Mouse (Mus musculus) cerebellum, adult 2 months (tissue): ENCODE measurements around the gene Kbtbd3. TPM values are rescaled to one million over a fixed set of nuclear protein-coding genes. Genes with fewer than 3 reads are reported as not detected.

Experiments
- DNase-seq, 2 experiments: peaks; one replicate each; pipeline ENCODE4 v3.0.0; 2021
- H3K27ac ChIP-seq: fragments of 200-500 bp; 2 replicates; pipeline ENCODE4 v1.5.1; 2012; ENCODE audit warnings: low read length, control low read depth, inconsistent platforms; ENCODE audit not compliant: insufficient read depth
- H3K27me3 ChIP-seq: fragments of 200-500 bp; 2 replicates; pipeline ENCODE4 v1.6.1; 2012; ENCODE audit warnings: inconsistent platforms, mild to moderate bottlenecking, low read length, moderate library complexity; ENCODE audit not compliant: control insufficient read depth, insufficient read depth
- H3K4me1 ChIP-seq: fragments of 200-500 bp; 2 replicates; pipeline ENCODE4 v1.6.1; 2011; ENCODE audit warnings: low read length; ENCODE audit not compliant: control insufficient read depth, insufficient read depth
- H3K4me3 ChIP-seq: fragments of 200-500 bp; replicated peaks from 2 replicates; pipeline ENCODE3; 2011; ENCODE audit warnings: mild to moderate bottlenecking, low read depth, low read length, control low read depth; ENCODE audit not compliant: insufficient read depth
- CTCF ChIP-seq: fragments of 200-500 bp; IDR thresholded peaks from 2 replicates; pipeline ENCODE4 v1.5.1; 2011; ENCODE audit warnings: low read depth, mild to moderate bottlenecking, control low read depth, low read length, moderate library complexity, borderline replicate concordance; ENCODE audit not compliant: insufficient read depth
- POLR2A ChIP-seq: fragments of 200-500 bp; IDR thresholded peaks from 2 replicates; pipeline ENCODE4 v1.6.1; 2011; ENCODE audit warnings: low read length, control low read depth, borderline replicate concordance; ENCODE audit not compliant: insufficient read depth
- WGBS: fragments of 180-500 bp; shearing (Covaris S2); methylation state at CpG from one replicate; pipeline ENCODE4 v1.1.7; 2018; 5-methylcytosine and 5-hydroxymethylcytosine counted together
- polyA plus RNA-seq: library from polyadenylated mRNA; depleted of rRNA; stranded (reverse); fragments of >200 nt; gene quantifications from 2 replicates; pipeline ENCODE4 v1.2.3, GENCODE M21; 2012; rRNA removed

The Kbtbd3 gene
- polyA plus RNA-seq, 1 experiment = 7.0 TPM

DNA sequence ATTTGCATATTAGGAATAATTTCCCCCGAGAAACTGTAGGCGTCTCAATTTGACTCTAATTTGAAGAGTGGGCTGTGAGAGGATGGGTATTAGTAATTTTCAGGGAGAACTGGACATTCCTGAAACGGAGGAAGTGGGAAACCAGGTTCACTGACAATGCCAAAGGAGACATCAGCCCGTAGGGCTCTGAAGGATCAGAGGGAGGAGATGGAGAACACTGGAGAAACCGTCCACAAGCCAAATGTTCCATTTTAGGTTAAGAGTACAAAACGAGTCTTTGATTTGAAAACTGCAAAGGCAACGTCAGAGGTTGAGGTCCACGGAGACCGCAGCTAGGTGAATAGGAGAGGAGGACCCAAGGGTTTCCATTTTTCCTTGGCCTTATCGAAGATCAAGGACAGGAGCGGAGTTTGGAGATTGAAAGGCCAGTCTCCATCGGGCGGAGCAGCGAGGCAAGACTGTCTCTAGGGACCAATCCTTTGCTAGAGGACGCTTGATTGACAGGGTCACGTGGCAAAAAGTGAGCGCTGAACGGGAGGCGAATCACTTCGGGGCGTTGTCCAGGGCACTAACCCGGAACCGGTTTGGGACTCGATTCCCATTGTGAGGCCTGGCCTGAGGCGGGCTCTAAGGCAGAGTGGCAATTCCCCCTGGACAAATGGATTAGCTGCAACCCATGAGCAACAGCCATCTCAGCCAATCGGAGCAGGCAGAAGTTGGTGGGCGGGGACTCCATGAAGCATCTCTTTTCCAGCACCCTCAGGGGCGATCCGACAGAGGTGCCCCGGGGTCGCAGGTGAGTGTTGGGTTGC lies 66.4 kb downstream of the Kbtbd3 start, which contains the start of gene Msantd4:
Msantd4 (plus strand) TSS at position 735 of the 812 bp plus-strand sequence.
- under 1% methylated on average over 31 of the region's 31 CpGs for WGBS
- no peaks in the 10 kb centered on the region for H3K27me3 ChIP-seq
- no peaks in the 10 kb centered on the region for H3K4me1 ChIP-seq
- peak; percentile 96 to 99 for DNase-seq
- TF ChIP-seq CTCF = no peak
- peak; percentile 89; the same call in 1 of the 2 replicates for TF ChIP-seq POLR2A
- H3K4me3 ChIP-seq = peak within 1 kb of the TSS; percentile 89
- H3K27ac ChIP-seq = peak within 1 kb of the TSS; percentile 64; the same call in 1 of the 2 replicates

DNA sequence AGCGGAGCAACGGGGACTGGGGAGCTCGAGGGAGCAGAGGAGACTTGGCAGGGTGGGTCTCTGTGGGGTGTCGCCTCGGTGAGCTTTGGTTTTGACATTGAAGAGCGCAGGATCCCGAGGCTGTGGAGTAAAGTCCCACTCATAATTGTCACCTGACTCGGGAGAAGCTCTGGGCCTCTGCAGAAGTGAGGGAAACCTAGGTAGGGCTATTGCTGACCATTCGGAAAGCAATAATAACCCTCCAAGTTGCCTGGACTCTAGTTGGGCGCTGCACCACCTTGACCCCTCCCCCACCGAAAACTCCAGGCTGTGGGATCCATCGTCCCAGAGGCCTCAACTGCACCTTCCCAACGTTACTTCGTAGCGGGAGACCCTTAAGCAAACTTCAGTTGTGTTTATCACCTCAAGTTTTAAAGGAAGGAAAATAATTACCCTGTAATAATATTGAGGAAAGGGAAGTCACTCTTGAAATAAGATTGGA lies 67.0 kb downstream of the Kbtbd3 start:
- WGBS = 1% methylated on average over 15 of the region's 15 CpGs
- H3K27me3 ChIP-seq = no peaks in the 10 kb centered on the region
- DNase-seq = no peak
- H3K4me3 ChIP-seq = peak overlapping the region; percentile 89
- TF ChIP-seq POLR2A (no peak), CTCF (no peak)
- H3K27ac ChIP-seq = 0 out of 2 replicates have a peak overlapping the region, but pooled peaks have one; percentile 5
- H3K4me1 ChIP-seq = no peaks in the 10 kb centered on the region

Other genes with a start within 250 kb of the Kbtbd3 start
- 11.3 and 11.6 TPM in 2 replicates for gene Aasdhppt, start 362 bp upstream of the Kbtbd3 start, polyA plus RNA-seq
- 39.6 and 43.4 TPM in 2 replicates for gene Msantd4, start 66.7 kb downstream of the Kbtbd3 start, polyA plus RNA-seq